Mouse (Mus musculus): ENCODE data around the gene Afmid.
A peak's percentile ranks its signal among the peaks of the same experiment; 100 is the strongest.
"Not testable (repeated sequence)": the region's sequence is repeated elsewhere in the genome, so short reads cannot be mapped to it uniquely, and the experiment has no call there.

Gene Afmid

DNA sequence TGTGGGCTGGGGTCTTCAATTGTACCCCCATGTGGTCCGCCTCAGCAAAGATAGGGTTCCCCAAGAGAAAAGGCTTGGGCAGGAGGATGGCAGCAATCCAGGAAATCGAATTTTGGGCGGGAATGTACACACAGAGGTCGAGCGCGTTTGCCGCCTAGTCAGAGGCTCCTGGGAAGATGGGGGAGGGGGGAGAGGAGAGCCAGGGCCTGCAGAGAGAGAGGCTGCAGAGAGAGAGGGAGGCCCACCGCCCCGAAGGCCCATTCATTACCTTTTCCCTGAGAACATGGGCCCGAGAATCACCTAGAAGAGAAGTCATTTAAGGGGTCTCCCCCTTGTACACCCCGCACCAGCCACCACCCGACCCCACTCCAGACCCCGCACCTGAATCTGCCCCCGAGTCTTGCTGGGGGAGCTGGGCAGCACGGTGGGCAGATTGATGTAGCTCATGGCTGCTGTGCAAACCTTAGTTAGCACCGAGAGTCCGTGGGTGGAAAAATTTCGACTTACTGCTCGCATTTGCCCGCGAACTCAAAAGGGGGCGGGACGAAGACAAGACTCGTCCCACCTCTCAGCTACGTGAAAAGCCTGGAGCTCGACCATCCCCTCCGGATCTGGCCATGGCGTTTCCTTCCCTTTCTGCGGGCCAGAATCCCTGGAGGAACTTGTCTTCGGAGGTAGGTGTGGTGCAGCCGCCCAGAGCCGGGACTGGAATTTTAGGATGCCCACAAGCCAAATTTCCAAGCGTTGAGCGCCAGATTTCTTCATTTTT lies at the start of gene Afmid, which contains the start of gene Tk1:
Gene Afmid, plus strand, starts transcription at position 592 of the 769 bp plus-strand sequence.
Gene Tk1, minus strand, starts transcription at position 760 of the 769 bp plus-strand sequence.
- peak; percentile 95 for DNase-seq

GRCm38 (mm10) chr11:117776085-117776792 lies 49.5 kb upstream of the Afmid start:
- no peak for DNase-seq

DNA sequence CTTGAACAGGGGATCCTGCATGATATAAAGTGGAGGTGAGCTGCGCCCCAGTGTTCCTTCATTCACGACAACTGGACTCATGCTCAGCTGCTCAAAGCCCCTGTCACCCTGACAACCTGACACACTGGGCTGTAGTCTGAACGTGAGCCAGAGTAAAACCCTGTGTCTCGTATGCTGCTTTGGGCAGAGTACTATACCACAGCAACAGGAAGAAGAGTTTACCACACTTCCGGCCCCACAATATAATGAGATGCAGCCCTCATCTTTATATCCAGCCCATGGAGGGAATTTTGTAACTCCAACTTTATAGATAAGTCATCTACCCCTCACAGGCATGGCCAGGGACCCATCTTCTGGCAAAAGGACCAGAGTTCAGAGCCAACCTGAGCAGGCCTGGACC lies 48.6 kb upstream of the Afmid start:
- DNase-seq: no peak

- DNase-seq: no peak
Observed at GRCm38 (mm10) chr11:117778031-117778430, 47.7 kb upstream of the Afmid start.

- DNase-seq: peak; percentile 41
Observed at GRCm38 (mm10) chr11:117778851-117779433, 46.8 kb upstream of the Afmid start.

GRCm38 (mm10) chr11:117779434-117780198 lies 46.1 kb upstream of the Afmid start:
- DNase-seq: peak; percentile 82

DNA sequence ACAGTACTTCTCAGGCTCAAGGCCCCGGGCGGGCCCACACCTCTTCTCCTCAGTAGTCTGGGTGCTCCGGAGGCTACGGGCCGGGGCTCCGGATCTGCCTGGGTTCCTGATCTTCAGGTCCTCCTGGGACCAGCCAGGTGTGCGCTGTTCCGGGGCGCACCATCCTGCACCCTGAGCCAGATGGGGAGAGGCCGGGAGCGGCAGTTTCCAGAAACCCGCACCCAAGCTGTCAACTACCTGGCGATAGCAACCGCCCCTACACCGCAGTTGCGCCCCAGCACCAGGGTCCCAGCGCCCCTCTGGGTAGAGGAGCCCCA lies 45.6 kb upstream of the Afmid start:
- DNase-seq: no peak

GRCm38 (mm10) chr11:117780582-117781111 lies 45.1 kb upstream of the Afmid start:
- DNase-seq: peak; percentile 92

- peak; percentile 23 for DNase-seq
Observed at GRCm38 (mm10) chr11:117781199-117781821, 44.4 kb upstream of the Afmid start.

- no peak for DNase-seq
Observed at GRCm38 (mm10) chr11:117781993-117782704, 43.6 kb upstream of the Afmid start, which contains the start of the genes Tmc8 and Tmc6. TSS of gene Tmc8 (plus strand) at chr11:117782076. TSS of gene Tmc6 (minus strand) at chr11:117782198.

- DNase-seq: no peak
Observed at GRCm38 (mm10) chr11:117782705-117783034, 43.1 kb upstream of the Afmid start.

DNA sequence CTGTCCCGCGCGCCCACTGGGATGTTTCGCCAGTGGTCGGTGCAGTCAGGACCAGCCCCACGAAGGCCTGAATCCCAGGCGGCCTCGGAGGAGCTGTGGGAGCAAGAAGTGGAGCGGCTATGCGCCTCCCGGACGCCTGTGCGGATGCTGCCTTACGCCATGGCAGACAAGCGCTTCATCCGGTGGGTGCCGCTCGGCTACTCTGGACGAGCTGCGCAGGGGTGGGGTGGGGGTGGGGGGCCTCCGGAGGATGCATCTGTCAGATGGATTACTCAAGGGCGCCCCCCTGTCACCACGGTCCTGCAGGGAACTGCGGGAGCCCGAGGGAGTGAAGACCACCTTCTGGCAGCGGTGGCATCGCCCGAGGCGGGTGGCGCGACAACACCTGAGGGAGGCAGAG lies 42.6 kb upstream of the Afmid start:
- DNase-seq: peak; percentile 81

- DNase-seq: peak; percentile 44
Observed at GRCm38 (mm10) chr11:117783683-117784309, 41.9 kb upstream of the Afmid start.

- DNase-seq: peak; percentile 79
Observed at GRCm38 (mm10) chr11:117786294-117786693, 39.4 kb upstream of the Afmid start.

- DNase-seq: not testable (repeated sequence)
Observed at GRCm38 (mm10) chr11:117788481-117788880, 37.2 kb upstream of the Afmid start.

GRCm38 (mm10) chr11:117790286-117790685 lies 35.4 kb upstream of the Afmid start:
- peak; percentile 64 for DNase-seq

DNA sequence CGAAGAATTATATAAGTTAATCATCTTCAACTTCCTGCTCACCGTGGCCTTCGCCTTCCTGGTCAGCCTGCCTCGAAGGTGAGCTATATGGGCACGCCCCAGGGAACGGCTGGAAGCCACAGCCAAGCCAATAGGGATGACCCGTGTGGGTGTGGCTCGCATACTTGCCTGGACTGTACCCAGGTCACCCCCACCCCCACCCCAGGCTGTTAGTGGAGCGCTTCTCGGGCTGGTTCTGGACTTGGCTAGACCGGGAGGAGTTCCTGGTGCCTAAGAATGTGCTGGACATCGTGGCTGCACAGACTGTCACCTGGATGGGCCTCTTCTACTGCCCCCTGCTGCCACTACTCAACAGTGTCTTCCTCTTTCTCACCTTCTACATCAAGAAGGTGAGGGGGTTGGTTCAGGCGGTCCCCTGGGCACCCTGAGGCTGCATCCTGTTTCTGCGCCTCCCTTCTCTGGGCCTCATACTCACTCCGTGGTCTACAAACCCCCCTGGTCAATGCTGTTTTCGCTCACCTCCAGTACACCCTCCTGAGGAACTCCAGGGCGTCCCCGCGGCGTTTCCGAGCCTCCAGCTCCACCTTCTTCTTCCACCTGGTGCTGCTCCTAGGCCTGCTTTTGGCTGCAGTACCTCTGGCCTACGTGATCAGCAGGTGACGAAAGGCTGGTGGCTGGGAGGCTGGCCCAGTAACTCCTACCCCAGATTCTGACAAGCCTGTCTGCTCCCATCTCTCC lies 34.9 kb upstream of the Afmid start:
- peak; percentile 26 for DNase-seq

DNA sequence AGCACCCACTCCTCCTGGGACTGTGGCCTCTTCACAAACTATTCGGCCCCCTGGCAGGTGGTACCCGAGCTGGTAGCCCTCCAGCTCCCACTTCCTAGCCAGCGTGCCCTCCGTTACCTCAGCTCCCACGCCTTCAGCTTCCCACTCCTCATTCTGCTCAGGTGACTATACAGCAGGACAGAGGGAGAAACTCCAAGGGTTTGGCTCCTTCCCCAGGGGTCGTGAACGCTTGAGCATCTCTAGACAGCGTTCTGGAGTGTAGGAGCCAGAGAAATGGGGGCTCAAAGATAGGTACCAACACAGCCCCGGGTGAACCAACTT lies 34.3 kb upstream of the Afmid start:
- no peak for DNase-seq

GRCm38 (mm10) chr11:117792281-117792888 lies 33.3 kb upstream of the Afmid start:
- DNase-seq: peak; percentile 72

DNA sequence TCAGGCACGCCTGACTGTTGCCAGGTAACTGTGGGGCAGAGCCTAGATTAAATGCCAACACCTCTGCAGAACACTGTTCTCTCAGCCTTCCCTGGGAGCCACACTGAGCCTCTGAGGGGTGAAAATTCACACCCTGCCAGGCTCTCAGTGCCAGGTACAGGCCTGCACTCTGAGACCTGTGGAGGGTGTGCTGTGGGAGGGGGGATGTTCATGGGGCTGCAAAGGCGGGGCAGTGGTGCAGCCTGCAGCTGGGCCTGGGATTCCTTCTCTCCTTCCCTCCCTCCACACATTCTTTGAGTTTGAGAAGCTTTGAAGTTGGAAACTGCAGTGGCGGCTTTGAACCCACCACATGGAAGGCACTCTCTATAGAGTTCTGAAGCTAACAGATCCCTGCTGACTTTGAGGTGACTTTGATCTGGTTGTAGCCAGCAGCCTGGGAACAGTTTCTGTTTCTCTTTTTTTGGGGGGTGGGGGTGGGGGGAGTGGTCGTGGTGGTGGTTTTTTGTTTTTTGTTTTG lies 31.6 kb upstream of the Afmid start:
- no peak for DNase-seq
